Mouse (Mus musculus) leukemia stem cell, adult 10-12 weeks (primary cell): ENCODE results near the gene Ddah2. TPM values are rescaled to one million over a fixed set of nuclear protein-coding genes. Genes with fewer than 3 reads are reported as not detected.

ENCODE experiments used
- polyA plus RNA-seq: library from polyadenylated mRNA; stranded (reverse); fragments of >175 nt; gene quantifications from 2 replicates; pipeline ENCODE4 v1.2.3, GENCODE M21; 2012; ENCODE audit warnings: low replicate concordance

Gene Ddah2
- 22.4 and 54.0 TPM in 2 replicates for polyA plus RNA-seq

GRCm38 (mm10) chr17:35058911-35059892 is at the start of gene Ddah2:
Ddah2 (plus strand) TSS chr17:35059035.

GRCm38 (mm10) chr17:35016376-35016775 is 42.5 kb upstream of the Ddah2 start, which contains the start of gene Vwa7:
Vwa7 (plus strand) TSS chr17:35016579.

GRCm38 (mm10) chr17:35027277-35028068 is 31.4 kb upstream of the Ddah2 start, which contains the start of gene Sapcd1:
Sapcd1 (minus strand) TSS chr17:35028016.

GRCm38 (mm10) chr17:35046681-35047455 is 12.0 kb upstream of the Ddah2 start, which contains the start of gene Msh5:
Msh5 (minus strand) TSS chr17:35046745.

DNA sequence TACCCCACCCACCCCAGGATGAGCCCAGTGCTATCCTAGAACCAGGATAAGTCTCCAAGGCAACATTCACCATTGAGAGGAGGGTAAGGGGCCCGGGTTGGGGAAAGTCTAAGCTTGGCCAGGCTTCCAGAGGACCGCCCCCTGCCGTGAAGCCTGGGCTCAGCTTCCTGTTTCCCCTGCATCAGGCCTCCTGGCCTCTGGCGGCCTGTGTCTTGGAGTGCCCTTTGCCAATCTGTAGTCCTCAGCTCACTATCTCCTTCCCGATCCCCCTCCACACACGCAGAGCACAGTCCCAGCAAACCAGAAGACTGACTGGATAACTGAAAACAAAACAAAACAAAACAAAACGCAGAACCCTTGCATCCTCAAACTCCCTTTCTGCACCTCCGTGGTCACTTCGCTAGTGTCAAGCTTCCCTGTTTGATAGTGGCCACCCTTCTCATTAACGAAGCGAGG is 9.2 kb upstream of the Ddah2 start, which contains the start of gene Clic1:
Gene Clic1 (plus strand): TSS at position 406 of the 456 bp plus-strand sequence.

DNA sequence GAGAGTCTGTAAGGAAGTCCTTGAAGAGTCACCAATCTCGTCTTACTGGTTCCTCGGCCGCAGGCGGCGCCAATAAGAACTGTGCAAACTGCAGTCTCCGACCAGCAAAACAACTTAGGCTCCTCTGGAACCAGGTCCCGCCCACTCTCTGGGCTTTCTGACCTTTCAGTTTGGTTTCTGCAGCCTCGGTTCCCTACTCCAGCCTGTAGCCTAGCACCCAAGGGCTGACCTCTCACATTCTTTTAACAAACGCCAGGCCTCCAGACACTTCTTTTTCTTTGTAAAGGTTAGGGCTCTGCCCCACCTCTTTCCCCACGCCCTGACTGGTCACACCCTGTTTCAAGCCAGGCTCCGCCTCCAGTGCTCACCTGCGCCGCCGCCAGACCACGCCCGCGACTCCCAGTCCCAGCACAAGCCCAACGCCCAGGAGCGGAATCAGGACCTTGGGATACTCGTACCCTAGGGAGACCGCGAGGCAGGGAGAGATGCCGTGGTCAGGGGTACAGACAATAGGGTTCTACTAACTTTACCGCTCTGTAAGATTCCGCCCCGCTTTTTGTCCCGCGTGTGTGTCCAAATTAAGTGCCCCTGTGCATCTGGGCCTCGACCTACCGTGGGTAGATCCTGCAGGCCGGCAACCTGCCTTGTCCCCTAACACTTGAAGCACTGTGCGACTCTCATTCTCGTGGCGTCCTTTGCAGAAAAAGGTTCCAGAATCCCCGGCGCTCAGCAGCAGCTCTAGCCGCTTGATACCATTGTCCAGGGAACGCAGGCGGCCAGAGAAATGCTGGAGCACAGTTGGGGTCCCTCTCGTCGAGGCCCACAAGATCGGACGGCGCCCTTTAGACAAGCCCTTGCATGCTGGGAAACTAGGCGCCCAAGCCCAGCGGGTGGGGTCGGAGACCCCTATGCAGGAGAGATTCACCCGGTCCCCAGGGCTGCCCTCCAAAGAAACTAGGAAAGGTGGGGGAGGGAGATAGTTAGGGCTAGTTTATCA is 6.4 kb downstream of the Ddah2 start, which contains the start of gene Ly6g6c:
Gene Ly6g6c (plus strand): TSS at position 438 of the 997 bp plus-strand sequence.

DNA sequence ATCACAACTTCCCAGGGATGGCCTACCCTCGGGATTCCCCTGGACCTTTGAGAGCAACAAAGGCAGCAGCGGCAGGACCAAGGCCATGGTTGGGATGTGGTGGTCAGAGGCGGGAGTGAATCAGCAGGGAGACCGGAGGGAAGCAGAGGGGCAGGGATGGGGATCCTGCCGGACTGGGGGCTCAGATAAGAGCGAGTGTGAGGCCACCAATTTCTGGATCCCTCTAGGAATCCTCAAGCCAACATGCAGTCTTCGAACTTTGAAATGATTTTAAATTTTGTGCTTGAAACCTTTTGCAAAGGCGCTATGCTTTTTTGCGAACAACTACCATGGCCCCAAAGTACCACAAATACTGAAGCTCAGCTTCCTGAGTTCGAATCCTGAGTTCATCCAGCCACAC is 7.2 kb downstream of the Ddah2 start, which contains the start of gene Mpig6b:
Gene Mpig6b (minus strand): TSS at position 101 of the 400 bp plus-strand sequence.

DNA sequence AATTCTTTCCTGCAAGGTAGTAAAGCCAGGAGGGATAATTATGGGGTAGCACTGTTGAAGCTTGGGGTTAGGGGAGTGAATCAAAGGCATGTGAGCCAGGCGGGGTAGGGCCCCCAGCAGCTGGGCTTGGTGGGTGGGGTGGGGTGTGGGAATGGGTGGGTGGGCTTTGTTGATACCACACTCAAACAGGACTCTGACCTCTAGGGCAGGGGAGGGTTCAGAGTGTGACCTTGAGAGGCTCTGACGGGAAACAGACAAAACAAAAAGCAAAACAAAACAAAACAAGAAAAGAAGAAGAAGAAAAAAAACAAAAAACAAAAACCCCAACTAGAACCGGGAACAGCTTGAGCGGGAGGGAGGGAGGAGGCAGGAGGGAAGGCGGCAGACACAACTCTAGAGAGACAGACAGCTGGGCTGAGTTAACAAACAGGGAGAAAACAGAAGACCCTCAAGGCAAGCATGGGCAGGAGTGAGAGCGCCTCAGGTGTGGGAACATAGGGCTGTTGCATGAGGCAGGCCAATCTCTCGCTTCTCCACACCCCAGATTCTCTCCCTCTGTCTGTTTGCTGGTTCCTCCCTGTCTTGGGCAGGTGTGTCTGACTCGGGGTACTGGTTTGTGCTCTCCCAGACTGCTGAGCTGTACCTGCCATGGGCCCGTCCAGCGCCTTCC is 17.8 kb downstream of the Ddah2 start, which contains the start of gene Ly6g6e:
Gene Ly6g6e (plus strand): TSS at position 396 of the 670 bp plus-strand sequence.

DNA sequence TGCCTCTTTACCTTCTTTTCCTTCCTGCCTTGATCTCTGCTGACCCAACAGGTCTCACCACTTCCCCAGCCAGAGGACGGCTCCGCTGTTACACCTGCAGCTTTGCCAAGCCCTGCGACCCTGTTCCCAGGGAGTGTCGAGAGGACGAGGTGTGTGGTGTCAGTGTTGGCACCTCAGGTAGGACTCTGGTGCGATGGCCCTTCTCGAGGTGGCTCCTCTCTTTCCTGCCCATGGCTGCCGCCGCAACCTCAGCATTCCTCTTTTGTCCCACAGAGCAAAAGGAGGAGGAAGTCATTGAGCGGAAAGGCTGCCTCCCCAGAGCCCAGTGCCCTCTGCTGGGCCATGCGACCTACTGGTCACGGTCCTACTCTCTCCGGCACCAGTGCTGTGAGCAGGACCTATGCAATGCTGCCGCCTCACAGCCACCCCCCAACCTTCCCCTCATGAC is 19.0 kb downstream of the Ddah2 start, which contains the start of gene Ly6g6d:
Gene Ly6g6d (minus strand): TSS at position 280 of the 448 bp plus-strand sequence.

DNA sequence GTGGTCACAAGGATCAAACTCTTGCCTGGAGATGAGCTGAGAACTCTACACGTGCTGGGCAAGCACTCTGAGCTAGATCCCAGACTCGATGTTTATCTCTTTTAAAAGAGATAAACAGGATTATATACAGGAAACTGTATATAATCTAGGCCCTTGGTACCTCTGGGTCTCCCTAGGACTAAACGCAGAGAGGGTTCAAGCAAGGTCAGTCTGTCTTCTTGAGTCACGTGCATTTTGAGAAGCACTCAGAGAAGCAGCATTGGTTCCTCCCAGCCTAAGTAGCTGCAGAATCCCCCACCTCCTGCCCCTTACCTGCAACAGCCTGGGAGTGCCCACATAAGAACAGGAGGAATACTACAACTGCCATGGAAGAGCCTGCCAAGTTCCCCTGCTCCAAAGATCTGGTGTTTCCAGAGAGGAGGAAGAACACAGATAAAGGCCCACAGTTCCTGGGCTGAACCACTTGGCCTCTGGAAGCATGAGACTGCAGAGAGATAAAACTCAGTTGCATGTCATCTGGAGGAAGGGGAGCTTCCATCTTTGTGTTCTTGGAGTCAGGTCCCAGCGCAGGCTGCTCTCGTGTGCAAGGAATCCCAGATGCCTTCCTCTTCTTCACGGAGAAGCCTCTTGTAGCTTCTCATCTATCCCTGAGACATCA is 26.5 kb downstream of the Ddah2 start, which contains the start of gene Ly6g6f:
Gene Ly6g6f (minus strand): TSS at position 403 of the 658 bp plus-strand sequence.

GRCm38 (mm10) chr17:35088825-35089644 is 30.2 kb downstream of the Ddah2 start, which contains the start of gene Abhd16a:
Abhd16a (plus strand) TSS chr17:35089263.

GRCm38 (mm10) chr17:35108097-35108496 is 49.3 kb downstream of the Ddah2 start, which contains the start of gene Ly6g5c:
Ly6g5c (plus strand) TSS chr17:35108279.

Other genes starting within 250 kb of the Ddah2 start
- 62.8 and 63.3 TPM in 2 replicates for gene Stk19, start 222.1 kb upstream of the Ddah2 start, polyA plus RNA-seq
- 50.7 and 116 TPM in 2 replicates for gene Dxo, start 222.0 kb upstream of the Ddah2 start, polyA plus RNA-seq
- 53.7 and 54.2 TPM in 2 replicates for gene Skiv2l, start 208.8 kb upstream of the Ddah2 start, polyA plus RNA-seq
- 121 and 205 TPM in 2 replicates for gene Nelfe, start 208.6 kb upstream of the Ddah2 start, polyA plus RNA-seq
- 0.41 and 1.5 TPM in 2 replicates for gene Cfb, start 196.5 kb upstream of the Ddah2 start, polyA plus RNA-seq
- 6.4 and 10.1 TPM in 2 replicates for gene Zbtb12, start 179.6 kb upstream of the Ddah2 start, polyA plus RNA-seq
- 0.10 TPM in 1 of 2 replicates, not detected in the other for gene Gm20547, start 177.0 kb upstream of the Ddah2 start, polyA plus RNA-seq
- 1.3 and 3.9 TPM in 2 replicates for gene C2, start 160.8 kb upstream of the Ddah2 start, polyA plus RNA-seq
- 427 and 438 TPM in 2 replicates for gene Ehmt2, start 160.6 kb upstream of the Ddah2 start, polyA plus RNA-seq
- gene Slc44a4, start 144.6 kb upstream of the Ddah2 start, polyA plus RNA-seq, result not detected in 2 replicates
- gene Neu1, start 127.8 kb upstream of the Ddah2 start, polyA plus RNA-seq, result 22.5 and 43.0 TPM in 2 replicates
- gene Hspa1b, start 99.8 kb upstream of the Ddah2 start, polyA plus RNA-seq, result 16.5 and 41.3 TPM in 2 replicates
- not detected in 2 replicates for gene Gm20481, start 89.1 kb upstream of the Ddah2 start, polyA plus RNA-seq
- 3.5 and 6.7 TPM in 2 replicates for gene Hspa1a, start 86.9 kb upstream of the Ddah2 start, polyA plus RNA-seq
- not detected in 2 replicates for gene Hspa1l, start 86.3 kb upstream of the Ddah2 start, polyA plus RNA-seq
- gene Lsm2, start 77.2 kb upstream of the Ddah2 start, polyA plus RNA-seq, result 146 and 328 TPM in 2 replicates
- 1,671 and 2,394 TPM in 2 replicates for gene Vars, start 58.0 kb upstream of the Ddah2 start, polyA plus RNA-seq
- gene Vwa7, start 42.5 kb upstream of the Ddah2 start, polyA plus RNA-seq, result 1.2 and 1.8 TPM in 2 replicates
- 8.2 and 32.0 TPM in 2 replicates for gene Sapcd1, start 31.0 kb upstream of the Ddah2 start, polyA plus RNA-seq
- 33.3 and 82.0 TPM in 2 replicates for gene Msh5, start 12.3 kb upstream of the Ddah2 start, polyA plus RNA-seq
- 197 and 295 TPM in 2 replicates for gene Clic1, start 9.1 kb upstream of the Ddah2 start, polyA plus RNA-seq
- 0.34 TPM in 1 of 2 replicates, not detected in the other for gene Ly6g6c, start 6.4 kb downstream of the Ddah2 start, polyA plus RNA-seq
- gene Mpig6b, start 7.1 kb downstream of the Ddah2 start, polyA plus RNA-seq, result 0.27 and 0.54 TPM in 2 replicates
- gene Ly6g6e, start 17.9 kb downstream of the Ddah2 start, polyA plus RNA-seq, result not detected in 2 replicates
- not detected in 2 replicates for gene Ly6g6d, start 19.0 kb downstream of the Ddah2 start, polyA plus RNA-seq
- 0.31 TPM in 1 of 2 replicates, not detected in the other for gene Ly6g6f, start 26.6 kb downstream of the Ddah2 start, polyA plus RNA-seq
- 312 and 354 TPM in 2 replicates for gene Abhd16a, start 30.2 kb downstream of the Ddah2 start, polyA plus RNA-seq
- not detected in 2 replicates for gene Ly6g5c, start 49.2 kb downstream of the Ddah2 start, polyA plus RNA-seq
- 0.71 TPM in 1 of 2 replicates, not detected in the other for gene Ly6g5b, start 56.4 kb downstream of the Ddah2 start, polyA plus RNA-seq
- 76.3 and 112 TPM in 2 replicates for gene Gpank1, start 62.4 kb downstream of the Ddah2 start, polyA plus RNA-seq
- gene Csnk2b, start 63.0 kb downstream of the Ddah2 start, polyA plus RNA-seq, result 69.5 and 70.4 TPM in 2 replicates
- gene D17H6S53E, start 67.3 kb downstream of the Ddah2 start, polyA plus RNA-seq, result 9.5 and 12.1 TPM in 2 replicates
- 0.24 TPM in 1 of 2 replicates, not detected in the other for gene Apom, start 73.0 kb downstream of the Ddah2 start, polyA plus RNA-seq
- 803 and 946 TPM in 2 replicates for gene Bag6, start 76.1 kb downstream of the Ddah2 start, polyA plus RNA-seq
- 1,544 and 3,522 TPM in 2 replicates for gene Prrc2a, start 105.9 kb downstream of the Ddah2 start, polyA plus RNA-seq
- gene Aif1, start 117.0 kb downstream of the Ddah2 start, polyA plus RNA-seq, result 1.9 and 3.8 TPM in 2 replicates
- 1.1 and 24.0 TPM in 2 replicates for gene Lst1, start 129.4 kb downstream of the Ddah2 start, polyA plus RNA-seq
- gene Ltb, start 135.4 kb downstream of the Ddah2 start, polyA plus RNA-seq, result 75.8 and 165 TPM in 2 replicates
- gene Tnf, start 143.0 kb downstream of the Ddah2 start, polyA plus RNA-seq, result 2.6 and 2.7 TPM in 2 replicates
- 4.2 and 5.6 TPM in 2 replicates for gene Lta, start 146.3 kb downstream of the Ddah2 start, polyA plus RNA-seq
- not detected in 2 replicates for gene Gm16181, start 161.8 kb downstream of the Ddah2 start, polyA plus RNA-seq
- 0.69 and 1.2 TPM in 2 replicates for gene Atp6v1g2, start 174.6 kb downstream of the Ddah2 start, polyA plus RNA-seq
- 31.5 and 40.3 TPM in 2 replicates for gene Nfkbil1, start 176.8 kb downstream of the Ddah2 start, polyA plus RNA-seq
- gene Ddx39b, start 182.7 kb downstream of the Ddah2 start, polyA plus RNA-seq, result 114 and 195 TPM in 2 replicates
- 138 and 236 TPM in 2 replicates for gene H2-D1, start 203.7 kb downstream of the Ddah2 start, polyA plus RNA-seq